Mouse (Mus musculus) neural tube, embryonic 10.5 days (tissue): ENCODE measurements around the gene Vdr.
A peak's percentile ranks its signal among the peaks of the same experiment; 100 is the strongest.
"Not testable (repeated sequence)": the region's sequence is repeated elsewhere in the genome, so short reads cannot be mapped to it uniquely, and the experiment has no call there.

Experiments used
- DNase-seq: peaks from one replicate; pipeline ENCODE4 v3.0.0-alpha.2; 2017; ENCODE audit warnings: low spot score; ENCODE audit errors: extremely low spot score

Gene Vdr

DNA sequence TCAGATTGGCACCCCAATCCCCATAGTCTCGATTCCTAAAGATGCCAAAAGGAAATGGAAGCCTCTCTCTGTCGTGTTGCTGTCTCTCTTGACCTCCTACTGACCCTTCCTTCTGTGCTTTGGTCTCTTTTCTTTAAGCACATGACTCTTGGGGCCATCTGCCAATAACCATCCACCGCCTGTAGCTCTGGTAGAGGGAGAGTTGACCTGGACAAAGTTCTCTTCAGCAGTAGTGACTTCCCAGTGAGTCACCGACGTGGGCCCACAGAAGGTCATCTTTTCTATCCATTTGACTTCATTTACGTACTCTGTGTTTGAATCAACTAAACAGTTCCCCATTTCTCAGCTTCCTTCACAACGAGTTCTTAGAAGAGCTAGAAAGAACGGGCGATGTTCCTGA lies 30.0 kb downstream of the Vdr start:
- DNase-seq, result no peak

DNA sequence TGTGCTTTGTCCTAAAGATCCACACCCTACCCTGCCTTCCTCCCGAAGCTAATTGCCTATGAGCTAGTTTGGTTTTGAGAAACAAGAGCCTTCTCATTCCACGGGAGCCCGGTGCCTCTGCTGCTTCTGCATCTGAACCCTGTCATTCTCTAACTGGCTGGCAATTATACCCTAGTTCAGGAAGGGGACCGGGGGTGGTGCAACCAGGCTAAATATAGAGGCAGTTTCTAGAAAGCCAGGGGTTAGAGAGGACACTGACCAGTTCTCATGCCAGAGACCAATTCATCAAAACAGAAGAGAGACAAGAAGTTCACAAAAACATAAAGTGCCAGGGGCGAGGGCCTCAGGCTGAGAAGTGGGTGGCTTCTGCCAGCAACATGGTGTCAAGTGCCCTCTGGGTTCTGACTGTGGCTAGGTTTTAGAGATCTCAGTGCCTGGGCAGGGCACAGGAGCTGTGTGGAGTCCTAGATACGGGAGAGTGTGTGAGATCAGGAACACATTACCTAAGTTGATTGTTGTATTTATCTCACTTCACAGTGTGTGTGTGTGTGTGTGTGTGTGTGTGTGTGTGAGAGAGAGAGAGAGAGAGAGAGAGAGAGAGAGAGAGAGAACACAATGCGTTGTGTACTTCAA lies 31.6 kb downstream of the Vdr start:
- no peak for DNase-seq

DNA sequence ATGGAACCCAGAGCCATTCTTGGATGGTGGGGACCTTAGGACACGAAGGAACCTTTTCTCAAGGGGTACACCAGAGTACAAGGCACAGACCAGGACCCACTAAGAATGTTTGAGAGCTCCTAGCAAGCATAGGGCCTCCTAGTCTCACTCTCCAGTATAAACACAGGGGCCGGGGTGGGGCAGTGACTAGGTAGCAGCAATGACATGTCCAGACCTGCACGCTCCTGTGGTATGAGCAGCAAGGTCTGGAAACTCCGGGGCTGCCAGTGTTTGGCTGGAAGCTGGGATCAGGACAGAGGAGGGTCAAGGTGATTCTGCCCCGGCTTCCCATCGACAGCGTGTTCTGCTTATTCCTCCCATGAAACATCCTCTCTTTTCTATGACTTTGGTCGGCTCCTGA lies 34.6 kb downstream of the Vdr start:
- DNase-seq, result no peak

DNA sequence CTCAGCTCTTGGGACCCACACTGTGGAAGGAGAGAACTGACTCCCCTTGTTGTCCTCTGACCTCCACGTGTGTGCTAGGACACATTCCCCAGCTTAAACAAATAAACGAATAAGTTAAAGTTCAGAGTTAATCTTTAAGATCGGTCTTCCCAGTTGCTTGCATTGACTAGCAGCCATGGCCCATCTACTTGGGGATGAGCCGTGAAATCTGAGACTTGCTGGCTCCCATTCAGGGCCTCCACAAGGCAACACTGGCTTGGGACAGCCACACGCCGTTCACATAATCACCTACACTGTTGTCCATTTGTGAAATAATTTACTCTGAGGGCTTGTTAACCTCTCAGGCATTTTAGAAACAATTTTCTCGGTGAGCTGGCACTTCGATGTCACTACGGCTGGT lies 36.7 kb downstream of the Vdr start:
- no peak for DNase-seq

DNA sequence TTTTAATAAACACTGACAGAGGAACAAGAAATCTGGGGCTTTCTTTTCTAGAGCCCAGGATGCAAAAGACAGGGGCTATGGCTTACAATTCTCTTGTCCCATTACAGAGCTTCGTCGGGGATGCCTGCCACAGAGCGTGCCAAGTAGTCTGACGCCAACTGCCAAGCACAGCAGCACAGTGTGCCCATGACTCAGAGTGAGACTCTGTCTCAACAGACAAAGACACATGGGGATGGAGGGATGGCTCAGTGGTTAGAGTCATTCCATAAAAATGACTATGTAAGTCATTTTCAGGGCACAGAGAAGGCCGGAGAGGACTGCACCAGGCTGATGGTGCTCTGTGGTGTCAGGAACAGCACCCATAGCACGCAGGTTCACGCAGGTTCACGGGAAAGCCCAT lies 38.3 kb downstream of the Vdr start:
- no peak for DNase-seq

DNA sequence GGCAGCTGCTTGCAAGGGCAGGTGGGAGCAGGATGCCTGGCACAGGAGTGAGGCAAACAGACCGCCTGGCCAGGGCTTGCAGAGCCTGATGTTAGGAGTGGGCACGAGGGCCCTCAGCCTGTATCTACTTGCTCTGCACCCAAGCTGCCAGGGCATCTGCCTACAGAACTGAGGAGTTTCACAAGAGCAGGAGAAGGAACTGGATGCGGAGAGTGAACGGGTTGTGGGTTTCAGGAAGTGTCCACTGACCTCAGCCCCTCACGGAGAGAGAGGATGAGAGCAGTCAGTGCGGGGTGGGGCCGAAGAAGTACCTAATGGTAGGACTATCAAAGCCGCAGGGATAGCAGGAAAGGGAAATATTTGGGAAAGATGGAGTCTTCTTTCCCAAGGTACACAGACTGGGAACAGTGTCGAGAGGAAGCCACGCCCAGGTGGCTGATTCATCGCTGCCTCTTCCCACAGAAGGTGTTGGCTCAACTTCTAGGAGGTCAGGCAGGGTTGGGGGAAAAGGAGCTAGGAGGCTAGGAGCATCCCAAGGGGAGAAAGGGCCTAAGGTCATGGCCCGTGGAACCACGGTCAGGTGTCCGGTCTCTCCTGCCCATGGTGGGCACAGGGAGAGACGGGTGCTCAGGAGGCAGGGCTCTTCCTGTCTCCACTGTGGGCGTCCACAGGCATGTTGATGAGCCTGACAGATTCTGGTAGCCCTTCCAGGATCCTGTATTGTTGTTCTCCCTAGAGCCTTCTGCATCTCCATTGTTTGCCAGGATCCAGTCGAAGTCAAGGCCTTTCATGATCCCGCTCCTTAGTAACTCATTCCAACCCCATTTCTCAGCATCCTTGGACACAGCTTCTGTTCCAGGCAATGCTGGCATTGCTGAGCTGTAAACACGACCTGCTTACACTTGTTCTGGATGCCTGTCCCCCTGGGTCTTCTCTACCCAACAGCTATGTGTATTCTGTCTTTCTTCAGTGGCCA lies 39.1 kb downstream of the Vdr start:
- DNase-seq, result no peak

DNA sequence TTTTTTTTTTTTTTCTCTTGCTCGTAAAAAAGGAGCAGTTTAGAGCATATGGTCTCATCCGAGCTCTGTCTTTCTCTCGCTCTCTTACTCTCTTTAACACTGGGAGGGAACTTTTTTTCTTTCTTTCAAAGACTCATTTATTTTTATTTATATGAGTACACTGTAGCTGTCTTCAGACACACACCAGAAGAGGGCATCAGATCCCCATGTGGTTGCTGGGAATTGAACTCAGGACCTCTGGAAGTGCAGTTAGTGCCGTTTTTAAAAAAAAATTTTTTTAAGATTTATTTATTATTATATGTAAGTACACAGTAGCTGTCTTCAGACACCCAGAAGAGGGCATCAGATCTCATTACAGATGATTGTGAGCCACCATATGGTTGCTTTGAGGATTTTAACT lies 40.3 kb downstream of the Vdr start:
- not testable (repeated sequence) for DNase-seq

DNA sequence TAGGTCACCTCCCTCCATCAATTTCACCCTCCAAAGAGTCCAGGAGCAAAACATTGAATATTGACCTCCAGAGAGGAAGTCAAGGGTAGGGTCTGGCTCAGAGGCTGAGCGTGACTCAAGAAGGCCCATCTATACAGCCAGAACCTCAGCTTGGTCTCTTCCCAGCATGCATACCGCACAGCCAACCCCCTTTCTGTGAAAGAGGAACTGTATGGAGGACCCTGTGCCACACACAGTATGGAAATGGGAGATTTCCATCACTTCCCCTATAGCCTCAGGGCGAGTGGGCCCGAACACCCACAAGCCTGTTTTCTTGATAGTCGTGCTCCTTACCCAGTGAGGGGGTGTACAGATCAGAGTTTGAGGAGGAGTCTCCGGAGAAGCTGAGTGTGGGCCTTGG lies 41.4 kb downstream of the Vdr start:
- no peak for DNase-seq

DNA sequence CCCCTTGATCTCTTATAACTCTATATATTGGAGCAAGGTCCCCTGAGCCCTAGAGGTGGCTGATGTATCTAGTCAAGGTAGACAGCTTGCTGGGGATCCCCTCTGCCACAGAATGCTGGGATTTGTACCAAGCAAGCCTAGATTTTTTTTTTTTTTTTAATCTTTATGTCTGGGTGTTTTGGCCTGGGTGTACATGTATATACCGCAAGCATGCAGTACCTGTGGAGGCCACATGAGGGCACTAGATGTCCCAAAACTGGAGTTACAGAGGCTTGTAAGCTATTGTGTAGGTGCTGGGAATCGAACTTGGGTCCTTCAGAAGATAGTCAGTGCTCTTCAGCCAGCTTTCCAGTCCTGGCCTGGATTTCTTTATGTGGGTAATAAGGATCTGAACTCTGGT lies 44.4 kb downstream of the Vdr start:
- DNase-seq, result no peak

DNA sequence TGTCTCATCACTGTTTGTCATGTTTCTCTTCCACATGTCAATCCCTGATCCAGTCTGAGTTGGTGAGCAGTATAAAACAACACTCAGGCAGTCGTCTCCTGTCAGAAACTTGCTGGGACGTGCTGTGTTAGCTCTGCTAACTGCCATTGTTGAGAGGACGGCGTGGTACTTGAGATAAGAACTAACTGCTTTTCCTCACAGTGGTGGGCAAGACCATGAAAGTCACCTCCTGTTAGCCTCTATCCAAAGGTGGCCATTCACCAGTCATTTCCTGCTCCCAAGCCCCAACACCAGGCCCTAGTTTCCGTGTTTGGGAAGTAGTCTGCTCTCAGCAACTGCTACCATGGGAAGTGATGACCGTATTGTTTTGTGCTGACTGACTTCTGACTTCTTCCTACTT lies 45.3 kb downstream of the Vdr start:
- no peak for DNase-seq

DNA sequence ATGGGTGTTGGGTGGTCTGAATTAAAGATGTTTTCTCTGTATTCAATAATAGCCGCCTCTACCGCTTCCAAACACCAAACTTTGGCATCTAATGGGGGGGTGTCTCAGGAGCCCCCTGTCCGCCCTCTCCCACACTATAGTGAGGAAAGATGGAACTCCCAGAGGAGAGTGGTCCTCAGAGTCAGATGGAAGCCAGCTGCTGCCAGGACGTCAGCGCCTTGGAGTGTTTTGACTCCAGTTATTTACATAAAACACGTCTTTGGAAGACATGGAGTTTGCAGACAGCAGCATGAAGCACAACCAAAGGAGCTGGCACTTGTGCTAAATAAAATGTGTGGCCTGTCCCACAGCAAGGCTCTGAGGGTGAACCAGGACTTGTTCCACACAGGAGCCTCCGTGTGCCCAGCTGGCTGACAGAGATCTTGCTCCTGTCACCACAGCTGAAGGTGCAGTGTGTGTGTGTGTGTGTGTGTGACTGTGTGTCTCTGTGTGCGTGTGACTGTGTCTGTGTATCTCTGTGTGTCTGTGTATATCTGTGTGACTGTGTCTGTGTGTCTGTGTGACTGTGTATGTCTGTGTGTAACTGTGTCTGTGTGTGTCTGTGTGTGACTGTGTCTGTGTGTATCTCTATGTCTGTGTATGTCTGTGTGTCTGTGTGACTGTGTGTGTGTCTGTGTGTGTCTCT lies 45.9 kb downstream of the Vdr start:
- no peak for DNase-seq

DNA sequence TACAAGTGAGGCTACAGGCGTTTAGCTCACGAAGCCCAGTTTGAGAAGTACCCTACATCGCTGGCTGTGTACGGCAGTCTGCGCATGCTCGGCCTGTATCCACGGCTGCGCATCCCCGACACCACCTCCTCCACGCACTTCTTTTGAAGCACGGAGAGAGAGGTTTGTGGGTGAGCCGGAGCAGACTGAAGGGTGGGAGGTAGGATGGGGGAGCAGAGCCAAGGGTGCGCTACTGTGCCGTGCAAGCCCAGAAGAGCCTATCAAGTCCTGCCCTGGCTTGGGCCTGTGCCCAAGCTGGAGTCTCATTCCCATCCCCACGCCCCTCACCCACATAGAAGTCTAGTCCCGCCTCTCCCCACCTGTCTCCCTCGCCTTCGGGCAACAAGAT lies 46.9 kb downstream of the Vdr start:
- no peak for DNase-seq

DNA sequence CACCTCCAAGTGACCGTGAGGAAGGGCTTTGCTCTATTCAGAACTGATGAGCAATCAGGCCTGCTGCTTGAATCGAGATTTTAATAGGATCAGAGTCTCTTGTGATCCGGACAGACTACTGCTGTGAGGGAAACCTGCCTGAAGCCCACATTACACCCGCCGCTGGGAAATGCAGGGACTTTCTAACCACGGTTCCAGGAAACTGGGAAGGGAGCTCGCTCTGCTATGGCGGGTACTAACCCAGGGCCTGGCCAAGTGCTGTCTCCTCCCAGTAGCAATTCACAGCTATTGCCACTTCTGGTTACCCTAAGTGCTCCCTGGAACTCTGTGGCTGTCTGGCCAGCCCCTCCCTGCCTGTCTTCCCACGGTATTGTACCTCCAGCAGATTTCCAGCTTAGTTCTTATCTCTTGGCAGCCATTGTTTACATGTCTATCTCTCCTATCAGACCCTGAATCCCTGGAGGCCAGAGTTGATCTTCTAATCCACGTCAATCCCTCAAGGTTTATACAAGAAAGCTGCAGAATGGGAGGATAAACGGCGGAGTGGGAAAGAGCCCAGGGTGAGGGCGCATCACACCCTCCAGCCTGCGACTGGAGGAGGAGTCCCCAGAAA lies 47.4 kb downstream of the Vdr start:
- no peak for DNase-seq

DNA sequence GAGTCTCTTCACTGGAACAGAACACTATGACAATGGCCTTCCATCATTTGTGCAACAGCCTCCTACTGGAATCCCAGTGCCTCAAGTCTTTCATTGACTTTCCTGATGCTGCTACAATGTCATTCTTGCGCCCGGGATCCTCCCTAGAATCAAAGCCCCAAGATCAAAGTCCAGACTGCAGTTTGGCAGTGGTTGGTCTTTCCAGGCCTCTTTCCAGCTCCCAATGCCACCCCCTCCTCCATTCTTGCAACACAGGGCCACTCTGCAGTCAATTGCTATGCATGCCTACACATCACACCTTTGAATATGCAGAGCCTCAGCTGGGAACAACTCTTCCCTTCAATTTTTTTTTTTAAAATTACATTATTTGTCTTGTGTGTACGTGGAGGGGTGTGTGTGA lies 50.1 kb downstream of the Vdr start:
- DNase-seq, result no peak

DNA sequence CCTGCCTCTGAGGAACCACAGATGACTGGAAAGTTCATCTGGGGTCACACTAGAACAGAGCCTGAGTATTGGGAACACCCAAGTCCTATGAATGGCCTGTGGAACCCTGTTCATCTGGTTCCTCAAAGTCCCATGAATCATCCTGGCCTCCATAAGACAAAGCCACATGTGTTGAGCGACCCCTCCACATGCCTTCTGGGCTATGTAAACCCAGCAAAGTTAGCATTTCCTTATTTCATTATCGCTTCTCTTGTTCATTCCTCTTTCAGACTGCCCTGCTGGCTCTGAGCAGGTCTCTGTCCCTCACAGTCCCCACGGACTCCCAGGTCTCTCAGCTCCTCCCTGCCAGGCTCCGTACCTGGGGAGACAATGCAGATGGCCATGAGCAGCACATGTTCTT lies 52.0 kb downstream of the Vdr start:
- DNase-seq, result no peak

DNA sequence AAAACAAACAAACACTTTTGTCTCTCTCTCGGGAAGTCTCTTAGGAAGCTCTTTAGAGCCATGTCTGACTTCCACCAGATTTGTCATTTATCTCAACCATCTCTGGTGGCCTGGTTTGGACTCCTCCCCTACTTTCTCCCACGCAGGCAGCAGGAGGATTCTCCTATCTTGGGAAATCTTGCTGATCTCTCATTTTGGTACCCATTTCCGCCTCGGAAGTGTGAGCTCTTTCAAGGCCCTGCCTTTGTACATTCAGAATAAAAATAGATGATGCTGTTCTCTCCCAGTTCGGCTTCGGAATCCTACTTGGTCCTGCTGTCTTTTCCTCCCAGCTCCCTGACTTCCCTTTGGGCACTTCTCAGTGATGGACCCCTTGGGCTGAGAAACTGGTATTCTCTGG lies 55.9 kb downstream of the Vdr start:
- DNase-seq, result no peak

DNA sequence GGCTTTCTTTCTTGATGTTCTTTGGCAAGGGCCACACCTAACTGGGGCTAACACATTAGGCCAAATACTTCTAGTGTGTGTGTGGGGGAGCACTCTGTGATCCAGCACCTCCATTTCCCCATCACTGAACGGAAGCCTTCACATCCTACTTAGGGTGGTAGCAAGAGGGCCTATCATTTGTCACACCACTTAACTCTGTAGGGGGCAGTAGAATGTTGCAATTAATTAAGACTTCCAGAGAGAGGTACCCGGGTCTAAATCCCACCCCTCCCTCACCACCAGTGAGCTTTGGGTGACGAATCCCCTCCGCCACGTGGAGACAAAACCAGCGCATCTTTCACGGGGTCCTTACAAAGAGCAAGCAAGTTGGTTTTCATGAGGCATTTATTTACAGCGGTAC lies 56.4 kb downstream of the Vdr start:
- DNase-seq, result no peak

DNA sequence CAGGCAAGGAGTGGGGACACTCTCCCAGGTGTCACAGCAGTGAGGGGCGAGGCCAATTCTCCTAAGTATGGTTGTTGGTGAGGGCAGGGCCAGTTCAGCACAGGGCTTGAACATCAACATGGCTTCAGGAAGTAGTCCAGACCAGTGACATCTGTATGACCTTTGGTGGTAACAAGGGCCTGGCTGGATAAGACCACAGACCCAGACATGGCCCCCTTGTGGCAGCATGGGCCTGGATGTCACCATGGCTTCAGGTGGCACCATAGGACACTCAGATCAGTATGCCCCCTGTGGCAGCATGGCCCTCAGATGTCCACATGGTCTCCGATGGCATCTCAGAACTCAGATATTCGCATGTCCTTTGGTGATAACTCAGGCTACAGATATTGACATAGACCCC lies 58.1 kb downstream of the Vdr start:
- DNase-seq, result no peak

DNA sequence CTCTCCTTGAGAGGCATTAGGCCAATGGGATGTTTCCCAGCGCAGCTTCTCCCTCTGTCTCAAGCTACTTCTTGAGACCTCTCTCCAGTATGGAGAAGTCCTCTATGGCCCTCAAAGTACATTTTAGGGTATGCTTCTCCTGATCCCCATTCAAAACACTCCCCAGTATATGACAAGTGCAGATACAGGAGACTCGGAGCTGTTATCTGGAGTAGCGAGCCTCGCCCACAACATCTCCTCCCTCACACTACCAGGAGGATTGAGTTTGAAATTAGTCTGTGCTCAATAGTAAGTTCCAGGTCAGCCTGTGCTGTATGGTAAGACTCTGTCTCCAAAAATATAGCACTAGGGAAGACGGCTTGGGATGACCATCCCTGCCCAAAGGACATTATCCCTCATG lies 59.4 kb downstream of the Vdr start:
- no peak for DNase-seq

DNA sequence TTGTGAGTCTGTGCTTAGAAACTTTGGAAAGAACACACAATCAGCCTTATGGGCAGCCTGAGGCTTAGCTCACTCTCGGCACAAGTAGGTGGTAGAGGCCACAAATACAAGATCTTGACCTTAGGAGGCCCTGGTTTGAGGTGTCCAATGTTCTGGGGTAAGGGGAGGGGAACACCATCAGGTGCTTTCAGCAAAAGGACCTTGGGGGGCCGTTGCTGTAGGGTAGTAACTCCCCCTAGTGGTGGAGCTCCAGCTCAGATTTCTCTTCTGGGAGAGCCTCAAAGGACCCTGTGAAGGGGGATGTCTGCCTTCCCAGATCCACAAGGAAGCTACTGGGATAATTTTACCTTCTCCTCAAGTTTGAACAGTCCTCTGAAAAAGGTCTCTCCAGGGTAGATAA lies 60.0 kb downstream of the Vdr start:
- no peak for DNase-seq

DNA sequence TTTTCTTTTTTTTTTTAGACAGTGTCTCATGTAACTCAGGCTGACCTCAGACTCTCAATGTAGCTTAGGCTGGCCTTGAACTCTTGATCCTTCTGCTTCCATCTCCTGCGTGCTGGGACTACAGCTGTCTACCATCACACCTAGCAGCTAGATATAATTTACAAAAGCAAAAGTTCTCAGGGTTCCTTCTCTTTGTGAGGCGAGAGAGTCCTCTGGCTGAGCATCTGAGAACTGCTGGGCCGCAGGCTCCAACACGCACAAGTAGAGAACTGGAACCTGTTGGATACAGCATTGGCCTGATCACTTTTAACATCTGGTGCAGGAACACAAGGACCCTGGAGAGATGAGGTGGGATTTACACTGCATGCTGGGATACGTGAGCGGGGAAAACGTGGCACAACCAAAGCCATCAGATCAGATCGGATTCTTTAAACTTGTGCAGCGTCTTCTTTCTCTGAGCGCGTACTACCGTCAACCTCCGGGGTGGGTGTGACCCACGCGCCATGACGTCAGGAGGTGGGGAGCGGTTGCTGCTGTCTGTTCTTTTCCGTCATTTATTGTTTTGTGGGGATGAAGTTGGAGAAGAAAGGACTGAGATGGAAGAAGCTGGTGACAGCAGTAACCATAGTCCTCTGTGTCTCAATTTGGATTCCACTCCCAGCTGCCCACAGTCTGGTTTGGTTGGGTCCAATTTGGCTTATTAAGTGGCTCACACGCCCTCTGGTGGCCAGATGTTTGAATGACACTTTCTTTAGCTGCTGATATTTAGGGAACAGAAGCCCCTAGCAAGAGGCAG lies 61.1 kb downstream of the Vdr start:
- DNase-seq, result peak; percentile 87
